Mouse (Mus musculus) adrenal gland, postnatal 25 days (tissue): ENCODE measurements around the gene Ndufa13. TPM values are rescaled to one million over a fixed set of nuclear protein-coding genes. Genes with fewer than 3 reads are reported as not detected.

Experiments used
- total RNA-seq: library from RNA; stranded (reverse); gene quantifications from 2 replicates; pipeline ENCODE4 v1.2.3, GENCODE M21; 2021

The Ndufa13 gene
- total RNA-seq, 1 experiment from 2014 or later: 158 TPM

Other genes starting within 250 kb of the Ndufa13 start
- 2.2 and 2.9 TPM in 2 replicates for gene Zfp964, start 248.1 kb downstream of the Ndufa13 start, total RNA-seq
- gene Zfp869, start 191.8 kb downstream of the Ndufa13 start, total RNA-seq: 21.9 and 24.9 TPM in 2 replicates
- 3.4 and 4.9 TPM in 2 replicates for gene Zfp963, start 152.6 kb downstream of the Ndufa13 start, total RNA-seq
- 3.3 TPM in 1 of 2 replicates, not detected in the other for gene Gm20422, start 127.7 kb downstream of the Ndufa13 start, total RNA-seq
- 45.4 and 47.7 TPM in 2 replicates for gene Atp13a1, start 111.4 kb downstream of the Ndufa13 start, total RNA-seq
- gene Zfp866, start 111.4 kb downstream of the Ndufa13 start, total RNA-seq: 27.3 and 29.0 TPM in 2 replicates
- 13.4 and 18.2 TPM in 2 replicates for gene Gmip, start 93.9 kb downstream of the Ndufa13 start, total RNA-seq
- 1.7 and 2.1 TPM in 2 replicates for gene Lpar2, start 80.1 kb downstream of the Ndufa13 start, total RNA-seq
- 1.7 and 2.5 TPM in 2 replicates for gene Pbx4, start 70.1 kb downstream of the Ndufa13 start, total RNA-seq
- gene Cilp2, start 14.9 kb downstream of the Ndufa13 start, total RNA-seq: not detected in 2 replicates
- gene Tssk6, start 374 bp downstream of the Ndufa13 start, total RNA-seq: 0.24 TPM in 1 of 2 replicates, not detected in the other
- 1.7 and 4.5 TPM in 2 replicates for gene Yjefn3, start 154 bp upstream of the Ndufa13 start, total RNA-seq
- gene Gatad2a, start 93.8 kb upstream of the Ndufa13 start, total RNA-seq: 95.6 and 104 TPM in 2 replicates
- 66.7 and 73.9 TPM in 2 replicates for gene Mau2, start 140.2 kb upstream of the Ndufa13 start, total RNA-seq
- gene Sugp1, start 140.3 kb upstream of the Ndufa13 start, total RNA-seq: 30.8 and 37.0 TPM in 2 replicates
- 0.43 and 1.9 TPM in 2 replicates for gene Tm6sf2, start 170.4 kb upstream of the Ndufa13 start, total RNA-seq
- gene Hapln4, start 180.9 kb upstream of the Ndufa13 start, total RNA-seq: 0.12 and 0.43 TPM in 2 replicates
- gene Ncan, start 218.3 kb upstream of the Ndufa13 start, total RNA-seq: 0.29 and 0.30 TPM in 2 replicates
- 21.1 and 21.3 TPM in 2 replicates for gene Nr2c2ap, start 228.8 kb upstream of the Ndufa13 start, total RNA-seq
- gene Rfxank, start 236.6 kb upstream of the Ndufa13 start, total RNA-seq: 14.6 and 17.6 TPM in 2 replicates
- 70.3 and 71.8 TPM in 2 replicates for gene Borcs8, start 236.9 kb upstream of the Ndufa13 start, total RNA-seq
- gene Mef2b, start 237.2 kb upstream of the Ndufa13 start, total RNA-seq: 0.79 TPM in 1 of 2 replicates, not detected in the other